Mouse (Mus musculus) heart, embryonic 13.5 days (tissue): Measurements from ENCODE around the gene Gnat2. TPM values are rescaled to one million over a fixed set of nuclear protein-coding genes. Genes with fewer than 3 reads are reported as not detected.

Experiments used
- ATAC-seq: fragments of 200-750 bp; cut with Nextera tagmentation; 2 replicates; pipeline ENCODE4 v1.8.0; 2017; ENCODE audit warnings: moderate TSS enrichment; ENCODE audit not compliant: insufficient number of reproducible peaks, low FRiP score, low TSS enrichment; ENCODE audit errors: extremely low read depth
- H3K27ac ChIP-seq: fragments of 300-500 bp; sonication (generic); replicated peaks from 2 replicates; pipeline ENCODE4 v1.5.1; 2015; ENCODE audit warnings: moderate library complexity, mild to moderate bottlenecking, inconsistent platforms
- H3K27me3 ChIP-seq: fragments of 300-500 bp; sonication (generic); replicated peaks from 2 replicates; pipeline ENCODE4 v1.6.1; 2015; ENCODE audit warnings: mild to moderate bottlenecking, inconsistent platforms
- H3K36me3 ChIP-seq: fragments of 300-500 bp; sonication (generic); 2 replicates; pipeline ENCODE4 v1.6.1; 2015; ENCODE audit warnings: mild to moderate bottlenecking, inconsistent platforms
- H3K4me1 ChIP-seq: fragments of 300-500 bp; sonication (generic); 2 replicates; pipeline ENCODE4 v1.6.1; 2015; ENCODE audit warnings: inconsistent platforms
- H3K4me2 ChIP-seq: fragments of 300-500 bp; sonication (generic); 2 replicates; pipeline ENCODE4 v1.6.1; 2015; ENCODE audit warnings: inconsistent platforms, mild to moderate bottlenecking, moderate library complexity
- H3K4me3 ChIP-seq: fragments of 300-500 bp; sonication (generic); 2 replicates; pipeline ENCODE4 v1.5.1; 2015; ENCODE audit warnings: moderate library complexity, mild to moderate bottlenecking, inconsistent platforms
- H3K9ac ChIP-seq: fragments of 300-500 bp; sonication (generic); 2 replicates; pipeline ENCODE4 v1.6.1; 2015; ENCODE audit warnings: inconsistent platforms, mild to moderate bottlenecking, moderate library complexity
- H3K9me3 ChIP-seq: fragments of 300-500 bp; sonication (generic); 2 replicates; pipeline ENCODE4 v1.6.1; 2016; ENCODE audit warnings: inconsistent platforms
- WGBS: fragments of 180-500 bp; shearing (Covaris S2); methylation state at CpG from one replicate; pipeline ENCODE4 v1.1.7; 2015; ENCODE audit warnings: mixed read lengths; 5-methylcytosine and 5-hydroxymethylcytosine counted together
- polyA plus RNA-seq: library from polyadenylated mRNA; unstranded; fragments of >200 nt; fragmentation: Nextera tagmentation; extraction: Ambion mirVana; gene quantifications from 2 replicates; pipeline ENCODE4 v1.2.1, GENCODE M21; 2015

The Gnat2 gene
- polyA plus RNA-seq, 1 experiment from 2014 or later: 0.20 TPM

- WGBS: under 1% methylated on average over 63 of the region's 63 CpGs
- Histone ChIP-seq H3K27ac (peak within 1 kb of the TSS; percentile 95), H3K9ac (peak within 1 kb of the TSS; percentile 94), H3K27me3 (no peaks in the 10 kb centered on the region), H3K4me2 (peak within 1 kb of the TSS; percentile 70), H3K9me3 (no peaks in the 10 kb centered on the region), H3K4me1 (peaks cover 32% of the 10 kb centered on the region), H3K4me3 (peak within 1 kb of the TSS; percentile 90), H3K36me3 (peaks cover 8% of the 10 kb centered on the region)
- peak; percentile 89 for ATAC-seq
Observed at GRCm38 (mm10) chr3:108145534-108146445, 53.2 kb downstream of the Gnat2 start, which contains the start of gene Gnai3. TSS of gene Gnai3 (minus strand) at chr3:108146146.

GRCm38 (mm10) chr3:108146671-108147070 lies 54.1 kb downstream of the Gnat2 start:
- H3K27ac ChIP-seq: peak overlapping the region; percentile 95
- H3K4me1 ChIP-seq: peaks cover 32% of the 10 kb centered on the region

GRCm38 (mm10) chr3:108147386-108148235 lies 55.0 kb downstream of the Gnat2 start:
- H3K4me1 ChIP-seq: peaks cover 32% of the 10 kb centered on the region
- no peaks in the 10 kb centered on the region for H3K27me3 ChIP-seq
- no peaks in the 10 kb centered on the region for H3K9me3 ChIP-seq
- peaks cover 6% of the 10 kb centered on the region for H3K36me3 ChIP-seq
- H3K9ac ChIP-seq: no peak overlapping the region
- H3K4me3 ChIP-seq: no peak overlapping the region
- no peak for ATAC-seq
- 56% methylated on average over 11 of the region's 11 CpGs for WGBS
- H3K27ac ChIP-seq: peak overlapping the region; percentile 34; the same call in 1 of the 2 replicates
- 0 out of 2 replicates have a peak overlapping the region, but pooled peaks have one; percentile 70 for H3K4me2 ChIP-seq

More at GRCm38 (mm10) chr3:108146671-108147070, 54.1 kb downstream of the Gnat2 start:
- no peaks in the 10 kb centered on the region for H3K9me3 ChIP-seq
- no peak for ATAC-seq
- H3K4me3 ChIP-seq: peak overlapping the region; percentile 90
- WGBS: 49% methylated on average over 5 of the region's 5 CpGs
- H3K9ac ChIP-seq: peak overlapping the region; percentile 94
- peak overlapping the region; percentile 70 for H3K4me2 ChIP-seq
- no peaks in the 10 kb centered on the region for H3K27me3 ChIP-seq
- peaks cover 6% of the 10 kb centered on the region for H3K36me3 ChIP-seq

Other genes starting within 250 kb of the Gnat2 start
- not detected in 2 replicates for gene Eps8l3, start 215.6 kb upstream of the Gnat2 start, polyA plus RNA-seq
- 131 and 139 TPM in 2 replicates for gene Gstm5, start 197.0 kb upstream of the Gnat2 start, polyA plus RNA-seq
- 14.6 and 15.9 TPM in 2 replicates for gene Gstm7, start 161.0 kb upstream of the Gnat2 start, polyA plus RNA-seq
- gene Gstm6, start 149.0 kb upstream of the Gnat2 start, polyA plus RNA-seq: 9.5 and 11.5 TPM in 2 replicates
- 0.50 TPM in 1 of 2 replicates, not detected in the other for gene Gstm3, start 123.5 kb upstream of the Gnat2 start, polyA plus RNA-seq
- gene Gstm2, start 106.3 kb upstream of the Gnat2 start, polyA plus RNA-seq: 52.9 and 53.5 TPM in 2 replicates
- gene Gstm1, start 74.8 kb upstream of the Gnat2 start, polyA plus RNA-seq: 44.3 and 50.5 TPM in 2 replicates
- 15.2 and 16.4 TPM in 2 replicates for gene Gstm4, start 47.9 kb upstream of the Gnat2 start, polyA plus RNA-seq
- gene Ampd2, start 6.1 kb upstream of the Gnat2 start, polyA plus RNA-seq: 29.4 and 30.3 TPM in 2 replicates
- 74.7 and 76.3 TPM in 2 replicates for gene Gnai3, start 53.4 kb downstream of the Gnat2 start, polyA plus RNA-seq
- 0.14 TPM in 1 of 2 replicates, not detected in the other for gene Gpr61, start 62.1 kb downstream of the Gnat2 start, polyA plus RNA-seq
- 2.6 and 2.8 TPM in 2 replicates for gene Amigo1, start 93.5 kb downstream of the Gnat2 start, polyA plus RNA-seq
- 2.3 and 3.1 TPM in 2 replicates for gene Cyb561d1, start 108.4 kb downstream of the Gnat2 start, polyA plus RNA-seq
- gene Atxn7l2, start 118.1 kb downstream of the Gnat2 start, polyA plus RNA-seq: 7.5 and 8.7 TPM in 2 replicates
- gene Sypl2, start 133.9 kb downstream of the Gnat2 start, polyA plus RNA-seq: 2.4 and 3.2 TPM in 2 replicates
- 213 and 243 TPM in 2 replicates for gene Psma5, start 164.1 kb downstream of the Gnat2 start, polyA plus RNA-seq
- 8.9 and 11.9 TPM in 2 replicates for gene Sort1, start 191.3 kb downstream of the Gnat2 start, polyA plus RNA-seq